23 mouse cellular contexts compared by ENCODE assay signal in the genomic region with DNA sequence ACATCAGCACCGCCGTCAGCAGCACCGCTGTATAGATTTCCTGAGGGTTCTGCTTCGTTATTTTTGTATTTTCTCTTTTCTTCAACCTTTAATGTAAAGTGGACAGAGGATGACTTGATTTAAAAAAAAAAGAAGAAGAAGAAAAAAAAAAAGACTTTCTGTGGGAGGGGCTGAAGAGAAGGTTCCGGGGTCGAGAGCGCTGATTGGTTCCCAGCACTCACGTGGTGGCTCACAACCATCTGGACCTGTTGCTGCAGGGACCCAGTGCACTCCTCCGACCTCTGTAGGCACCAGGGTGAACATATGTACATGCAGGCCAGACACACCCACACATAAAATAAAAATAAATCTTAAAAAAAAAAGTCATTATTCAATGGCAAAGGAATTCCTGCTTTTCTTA. TPM values are rescaled to one million over a fixed set of nuclear protein-coding genes. Genes with fewer than 3 reads are reported as not detected.
DNase-seq lines count a peak whose midpoint lies in the region; ATAC-seq lines count a peak whose summit lies in the region.
"Had no signal": no experiment of that assay in that cellular context is flagged by ENCODE, and none has a peak within 500 bp of the region (broad histone marks: within the 10 kb centered on the region; RNA-seq: fewer than 3 reads in every experiment).

No protein-coding gene starts in this region.

- DNase-seq in heart, adult 11 months: peak; percentile 62
- DNase-seq in ES-CJ7 (ENCODE audit: low read depth, low spot score): peak; percentile 85
- peak; percentile 68 for DNase-seq in WW6 (ENCODE audit: low read depth, low spot score)
- no peak for DNase-seq in gastrocnemius, postnatal 10 days
- no peak for DNase-seq in cerebellum, adult 8-10 months
- DNase-seq: adrenal gland, adult 2 months; adrenal gland, postnatal 14 days; cerebellum, adult 11-12 months; cerebellum, adult 9-10 months; cerebellum, postnatal 14 days; gastrocnemius, postnatal 14 days; heart, adult 18-20 months; heart, postnatal 14 days; heart, postnatal 4 days had no signal

- peaks cover 63% of the 10 kb centered on the region for H3K36me3 ChIP-seq in heart, embryonic 12.5 days

- H3K9me3 ChIP-seq in heart, embryonic 12.5 days (replicated peaks): peaks cover 6% of the 10 kb centered on the region; the same call in 1 of the 2 replicates
- H3K9me3 ChIP-seq: forebrain, embryonic 10.5 days; forebrain, embryonic 13.5 days had no signal

- no peak overlapping the region for H3K27ac ChIP-seq in heart, embryonic 12.5 days (ENCODE audit: poor library complexity, severe bottlenecking)
- H3K27ac ChIP-seq: forebrain, embryonic 10.5 days; forebrain, embryonic 13.5 days; heart, embryonic 13.5 days; hindbrain, embryonic 14.5 days; hindbrain, postnatal 0 days had no signal

- WGBS in heart, embryonic 12.5 days: 83% methylated on average over 9 of the region's 9 CpGs

- H3K4me2 ChIP-seq in heart, embryonic 12.5 days: no peak overlapping the region
- H3K4me2 ChIP-seq: forebrain, embryonic 13.5 days; heart, embryonic 13.5 days; hindbrain, embryonic 14.5 days had no signal

- H3K27me3 ChIP-seq in heart, embryonic 12.5 days (replicated peaks): no peaks in the 10 kb centered on the region
- H3K27me3 ChIP-seq: forebrain, embryonic 13.5 days; heart, embryonic 13.5 days had no signal

- no peaks in the 10 kb centered on the region for H3K4me1 ChIP-seq in heart, embryonic 12.5 days (replicated peaks)
- H3K4me1 ChIP-seq: forebrain, embryonic 10.5 days; forebrain, embryonic 13.5 days; heart, embryonic 13.5 days had no signal

- H3K9ac ChIP-seq in heart, embryonic 12.5 days: no peak overlapping the region
- H3K9ac ChIP-seq: forebrain, embryonic 13.5 days; heart, embryonic 13.5 days; hindbrain, embryonic 14.5 days had no signal

- no peak for ATAC-seq in heart, embryonic 12.5 days (ENCODE audit: insufficient number of reproducible peaks, low FRiP score)
- no peak for ATAC-seq in inflammation-experienced regulatory T-cells, adult 6 months
- ATAC-seq: forebrain, embryonic 13.5 days; forebrain, embryonic 16.5 days; hindbrain, postnatal 0 days; intestine, postnatal 0 days had no signal

- H3K4me3 ChIP-seq in heart, embryonic 12.5 days: no peak overlapping the region
- H3K4me3 ChIP-seq: forebrain, embryonic 10.5 days; forebrain, embryonic 13.5 days; heart, embryonic 13.5 days had no signal

RNA-seq across cellular contexts. Expression of a gene that starts 28.6 kb away (rescaled TPM):
- polyA plus RNA-seq in heart, embryonic 12.5 days (2016; fragmentation: Nextera tagmentation; extraction: Ambion mirVana): 8.3 and 9.1 TPM in 2 replicates
- 1 to 10 TPM; 5.5 to 9.4 (median 6.3) TPM for polyA plus RNA-seq in inflammation-experienced regulatory T-cells, adult 6 months (2017; shearing (Covaris generic))
- total RNA-seq in gastrocnemius, postnatal 10 days (2021): 1 to 10 TPM; 1.6 to 2.9 TPM

RNA-seq across cellular contexts. Expression of a gene that starts 54.3 kb away (rescaled TPM):
- polyA plus RNA-seq in heart, embryonic 12.5 days (2016; fragmentation: Nextera tagmentation; extraction: Ambion mirVana): 9.1 and 10.3 TPM in 2 replicates
- under 1 TPM in 1 of 3 experiments, not detected in 2; 0.20 TPM for polyA plus RNA-seq in inflammation-experienced regulatory T-cells, adult 6 months (2017; shearing (Covaris generic))
- total RNA-seq in gastrocnemius, postnatal 10 days (2021): 10 to 100 TPM in 1 of 2 experiments, 1 to 10 TPM in 1; 9.2 to 13.1 TPM

Comparison
In these comparisons a context has a peak if more than half of its experiments do, and no peak if none do; other contexts are left out.
1. DNase-seq: peak in heart, adult 11 months (single experiment), ES-CJ7 (single experiment) and WW6 (single experiment); none in gastrocnemius, postnatal 10 days (single experiment) and cerebellum, adult 8-10 months (single experiment).